Mouse (Mus musculus): ENCODE results near the gene Kmt2b. TPM values are rescaled to one million over a fixed set of nuclear protein-coding genes. Genes with fewer than 3 reads are reported as not detected.

Kmt2b gene
- total and polyA plus RNA-seq, 2 experiments from 2014 or later, result 8.3 to 39.5 TPM

DNA sequence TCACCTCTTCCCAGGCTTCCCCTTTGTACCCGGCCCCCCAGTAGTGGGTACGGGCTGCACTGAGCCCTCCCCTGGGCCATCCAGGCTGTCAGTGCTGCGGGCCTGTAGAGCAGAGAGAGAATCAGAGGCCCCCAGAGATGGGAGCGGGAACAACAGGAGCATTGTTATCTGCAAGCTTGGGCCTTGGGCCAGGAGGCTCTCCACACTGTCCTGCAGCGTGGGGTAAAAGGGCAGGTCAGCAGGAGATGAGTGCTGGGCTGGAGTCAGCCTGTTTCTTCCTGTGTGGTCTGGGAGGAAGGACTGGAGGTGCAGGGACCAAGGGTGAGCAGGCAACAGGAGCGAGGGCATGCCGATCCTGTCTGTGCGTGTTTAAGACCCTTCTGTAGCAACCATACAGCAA lies 55.6 kb downstream of the Kmt2b start:
- Histone ChIP-seq H3K9me3 (ENCODE audit: low read length) (no peaks in the 10 kb centered on the region), H3K9ac (replicated peaks; ENCODE audit: low read length, poor library complexity, severe bottlenecking) (peak overlapping the region; percentile 44; the same call in 1 of the 2 replicates), H3K4me3 (ENCODE audit: low read depth, low read length) (peak overlapping the region; percentile 81; the same call in 1 of the 2 replicates), H3K4me2 (ENCODE audit: low read depth, low read length, poor library complexity, severe bottlenecking) (peak overlapping the region; percentile 68), H3K36me3 (ENCODE audit: insufficient read depth, low read length) (peaks cover 41% of the 10 kb centered on the region), H3K4me1 (ENCODE audit: insufficient read depth, low read length) (peaks cover 14% of the 10 kb centered on the region), H3K27me3 (ENCODE audit: insufficient read depth, low read length) (no peaks in the 10 kb centered on the region), H3K27ac (ENCODE audit: low read depth, low read length) (no peak overlapping the region)
- 5% methylated on average over 8 of the region's 8 CpGs for WGBS
- TF ChIP-seq CTCF (IDR thresholded peaks at IDR 0.05), result no peak
- ATAC-seq (ENCODE audit: low FRiP score) (no peak), DNase-seq (ENCODE audit: low spot score) (peak; percentile 74)

DNA sequence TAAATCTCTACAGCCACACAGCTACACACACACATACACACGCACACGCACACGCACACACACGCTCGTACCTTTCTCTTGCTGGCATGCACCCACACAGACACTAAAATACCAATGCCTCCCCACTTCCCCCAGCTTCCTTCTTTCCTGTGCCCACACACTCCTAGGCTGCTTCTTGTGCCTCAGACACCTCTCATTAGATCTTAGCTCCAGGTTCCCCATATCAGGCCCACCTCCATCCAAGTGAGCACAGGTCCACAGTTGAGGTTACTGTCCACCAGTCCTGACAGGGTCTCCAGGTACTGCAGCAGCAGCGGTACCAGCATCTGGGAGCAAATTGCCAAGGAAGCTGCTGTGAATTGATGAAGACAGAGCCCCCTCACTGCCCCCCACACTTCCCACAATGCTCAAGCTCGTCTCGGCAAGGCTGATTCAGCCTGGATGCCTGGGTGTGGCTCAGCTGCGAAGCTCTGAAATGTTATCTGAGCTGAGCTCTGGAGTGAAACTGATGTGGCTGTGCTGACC lies 57.2 kb downstream of the Kmt2b start:
- peaks cover 56% of the 10 kb centered on the region for H3K36me3 ChIP-seq (ENCODE audit: insufficient read depth, low read length)
- H3K9me3 ChIP-seq (ENCODE audit: low read length), result no peaks in the 10 kb centered on the region
- no peak for ATAC-seq (ENCODE audit: low FRiP score)
- 0 out of 2 replicates have a peak overlapping the region, but pooled peaks have one; percentile 36 for H3K9ac ChIP-seq (replicated peaks; ENCODE audit: low read length, poor library complexity, severe bottlenecking)
- H3K27ac ChIP-seq (ENCODE audit: low read depth, low read length), result no peak overlapping the region
- no peak for TF ChIP-seq CTCF (IDR thresholded peaks at IDR 0.05)
- no peaks in the 10 kb centered on the region for H3K27me3 ChIP-seq (ENCODE audit: insufficient read depth, low read length)
- 86% methylated on average over 9 of the region's 9 CpGs for WGBS
- peaks cover 14% of the 10 kb centered on the region for H3K4me1 ChIP-seq (ENCODE audit: insufficient read depth, low read length)
- no peak for DNase-seq (ENCODE audit: low spot score)
- no peak overlapping the region for H3K4me2 ChIP-seq (ENCODE audit: low read depth, low read length, poor library complexity, severe bottlenecking)
- no peak overlapping the region for H3K4me3 ChIP-seq (ENCODE audit: low read depth, low read length)

DNA sequence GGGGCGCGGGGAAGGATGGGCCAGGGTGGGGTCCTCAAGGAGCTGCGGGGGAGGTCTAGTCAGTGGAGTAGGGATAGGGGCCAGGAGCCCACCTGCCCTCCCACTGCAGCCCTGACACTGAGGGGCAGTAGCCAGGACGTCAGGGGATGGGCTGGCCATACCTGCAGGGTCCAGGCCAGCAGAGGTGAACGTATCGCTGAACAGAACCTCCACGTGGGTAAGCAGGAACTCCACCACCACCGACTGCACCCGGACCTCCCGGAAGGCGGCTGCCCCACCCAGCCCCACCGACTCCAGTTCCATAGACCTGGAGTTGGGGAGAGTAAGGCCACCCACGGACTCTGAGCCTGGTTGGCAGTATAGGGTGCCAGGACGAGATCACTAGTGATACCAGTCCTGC lies 61.5 kb downstream of the Kmt2b start:
- no peak for DNase-seq (ENCODE audit: low spot score)
- ATAC-seq (ENCODE audit: low FRiP score), result no peak
- no peak overlapping the region for H3K9ac ChIP-seq (replicated peaks; ENCODE audit: low read length, poor library complexity, severe bottlenecking)
- 81% methylated on average over 14 of the region's 14 CpGs for WGBS
- no peaks in the 10 kb centered on the region for H3K27me3 ChIP-seq (ENCODE audit: insufficient read depth, low read length)
- H3K4me1 ChIP-seq (ENCODE audit: insufficient read depth, low read length), result 0 out of 2 replicates have a peak, but pooled peaks cover 1% of the 10 kb centered on the region
- H3K4me2 ChIP-seq (ENCODE audit: low read depth, low read length, poor library complexity, severe bottlenecking), result no peak overlapping the region
- peaks cover 89% of the 10 kb centered on the region for H3K36me3 ChIP-seq (ENCODE audit: insufficient read depth, low read length)
- H3K4me3 ChIP-seq (ENCODE audit: low read depth, low read length), result no peak overlapping the region
- H3K9me3 ChIP-seq (ENCODE audit: low read length), result no peaks in the 10 kb centered on the region
- no peak for TF ChIP-seq CTCF (IDR thresholded peaks at IDR 0.05)
- no peak overlapping the region for H3K27ac ChIP-seq (ENCODE audit: low read depth, low read length)

GRCm38 (mm10) chr7:30526399-30526798 lies 62.1 kb downstream of the Kmt2b start:
- no peak for DNase-seq (ENCODE audit: low spot score)
- TF ChIP-seq CTCF (IDR thresholded peaks at IDR 0.05), result no peak
- Histone ChIP-seq H3K36me3 (ENCODE audit: insufficient read depth, low read length) (peaks cover 83% of the 10 kb centered on the region), H3K9me3 (ENCODE audit: low read length) (no peaks in the 10 kb centered on the region), H3K4me2 (ENCODE audit: low read depth, low read length, poor library complexity, severe bottlenecking) (no peak overlapping the region), H3K27me3 (ENCODE audit: insufficient read depth, low read length) (no peaks in the 10 kb centered on the region), H3K4me1 (ENCODE audit: insufficient read depth, low read length) (no peaks in the 10 kb centered on the region), H3K9ac (replicated peaks; ENCODE audit: low read length, poor library complexity, severe bottlenecking) (no peak overlapping the region), H3K4me3 (ENCODE audit: low read depth, low read length) (no peak overlapping the region), H3K27ac (ENCODE audit: low read depth, low read length) (no peak overlapping the region)
- no peak for ATAC-seq (ENCODE audit: low FRiP score)
- 32% methylated on average over 17 of the region's 17 CpGs for WGBS

DNA sequence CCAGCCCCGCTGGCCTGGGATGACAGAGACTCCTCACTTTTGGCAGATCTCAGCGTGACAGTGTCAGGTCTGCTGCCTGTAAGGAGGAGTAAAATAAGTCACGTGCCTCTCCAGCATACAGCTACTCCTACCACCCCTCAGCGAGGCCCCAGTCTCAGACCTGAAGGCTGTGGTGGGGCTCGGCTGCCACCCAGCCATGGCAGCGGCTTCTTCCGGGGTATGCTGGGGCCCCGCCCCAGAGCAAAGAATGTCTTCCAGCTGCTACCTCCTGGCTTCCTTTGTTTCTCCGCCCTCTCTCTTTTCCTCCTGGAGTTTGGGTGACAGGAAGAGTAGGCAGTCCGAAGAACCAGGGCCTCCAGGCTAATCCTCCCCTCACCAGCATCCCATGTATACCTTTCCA lies 62.6 kb downstream of the Kmt2b start:
- Histone ChIP-seq H3K4me3 (ENCODE audit: low read depth, low read length) (no peak overlapping the region), H3K36me3 (ENCODE audit: insufficient read depth, low read length) (peaks cover 82% of the 10 kb centered on the region), H3K27me3 (ENCODE audit: insufficient read depth, low read length) (no peaks in the 10 kb centered on the region), H3K4me2 (ENCODE audit: low read depth, low read length, poor library complexity, severe bottlenecking) (no peak overlapping the region), H3K9me3 (ENCODE audit: low read length) (no peaks in the 10 kb centered on the region), H3K9ac (replicated peaks; ENCODE audit: low read length, poor library complexity, severe bottlenecking) (no peak overlapping the region), H3K4me1 (ENCODE audit: insufficient read depth, low read length) (no peaks in the 10 kb centered on the region), H3K27ac (ENCODE audit: low read depth, low read length) (no peak overlapping the region)
- DNase-seq (ENCODE audit: low spot score), result no peak
- TF ChIP-seq CTCF (IDR thresholded peaks at IDR 0.05), result no peak
- 42% methylated on average over 10 of the region's 10 CpGs for WGBS
- no peak for ATAC-seq (ENCODE audit: low FRiP score)

- no peak overlapping the region for H3K4me2 ChIP-seq (ENCODE audit: low read depth, low read length, poor library complexity, severe bottlenecking)
- WGBS, result 80% methylated on average over 6 of the region's 6 CpGs
- H3K9me3 ChIP-seq (ENCODE audit: low read length), result no peaks in the 10 kb centered on the region
- H3K9ac ChIP-seq (replicated peaks; ENCODE audit: low read length, poor library complexity, severe bottlenecking), result no peak overlapping the region
- H3K36me3 ChIP-seq (ENCODE audit: insufficient read depth, low read length), result peaks cover 67% of the 10 kb centered on the region
- H3K27ac ChIP-seq (ENCODE audit: low read depth, low read length), result no peak overlapping the region
- DNase-seq (ENCODE audit: low spot score) (no peak), ATAC-seq (ENCODE audit: low FRiP score) (no peak)
- TF ChIP-seq CTCF (IDR thresholded peaks at IDR 0.05), result no peak
- no peaks in the 10 kb centered on the region for H3K27me3 ChIP-seq (ENCODE audit: insufficient read depth, low read length)
- no peak overlapping the region for H3K4me3 ChIP-seq (ENCODE audit: low read depth, low read length)
- no peaks in the 10 kb centered on the region for H3K4me1 ChIP-seq (ENCODE audit: insufficient read depth, low read length)
Measured at GRCm38 (mm10) chr7:30524487-30524886, 64.0 kb downstream of the Kmt2b start.

Data from midbrain, postnatal 0 days (tissue).